20 mouse cellular contexts compared by ENCODE assay signal in the genomic region with DNA sequence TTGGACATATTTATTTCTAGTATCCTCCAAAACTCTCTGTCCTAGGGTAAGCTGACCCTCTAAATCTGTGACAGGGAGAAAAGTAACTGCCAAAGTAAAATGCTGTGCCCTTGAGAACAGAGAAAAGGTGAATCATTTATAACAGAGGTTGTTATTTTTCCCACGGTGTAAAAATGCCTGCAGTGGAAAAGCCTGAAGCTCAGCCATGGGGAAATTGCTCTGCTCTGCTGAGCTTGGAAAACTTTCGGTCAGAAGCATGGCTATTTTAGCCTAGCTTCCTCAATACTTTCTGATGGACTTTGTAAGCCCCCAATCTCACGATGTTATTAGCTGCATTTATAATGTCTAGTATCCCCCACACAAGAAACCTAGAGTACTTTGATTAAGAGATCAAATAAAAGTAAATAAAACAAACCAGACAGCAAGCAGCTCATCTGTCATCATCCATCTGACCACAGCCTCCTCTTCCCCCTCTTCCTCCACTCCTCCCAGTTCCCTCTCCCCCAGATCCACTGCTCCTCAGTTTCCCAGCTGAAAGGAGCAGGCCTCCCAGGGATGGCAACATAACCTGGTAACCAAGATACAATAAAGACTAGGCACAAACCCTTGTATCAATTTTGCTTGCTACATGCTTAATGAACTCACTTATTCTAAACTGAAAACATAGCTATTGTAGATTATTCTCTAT.
DNase-seq lines count a peak whose midpoint lies in the region; ATAC-seq lines count a peak whose summit lies in the region.
"Had no signal": no experiment of that assay in that cellular context is flagged by ENCODE, and none has a peak within 500 bp of the region (broad histone marks: within the 10 kb centered on the region; RNA-seq: fewer than 3 reads in every experiment).

No protein-coding gene starts in this region.

- peak; percentile 66; the same call in 1 of the 2 replicates for ATAC-seq in kidney, embryonic 14.5 days (ENCODE audit: low FRiP score, low TSS enrichment)
- ATAC-seq in kidney, embryonic 16.5 days (ENCODE audit: low FRiP score, low TSS enrichment): peak; percentile 74; the same call in 1 of the 2 replicates
- ATAC-seq: forebrain, embryonic 13.5 days; forebrain, embryonic 15.5 days had no signal

- WGBS in kidney, embryonic 14.5 days: 42% methylated on average over 3 of the region's 3 CpGs
- 49% methylated on average over 3 of the region's 3 CpGs for WGBS in kidney, embryonic 16.5 days

- no peaks in the 10 kb centered on the region for H3K36me3 ChIP-seq in kidney, embryonic 14.5 days (ENCODE audit: control insufficient read depth, insufficient read depth, low read length)
- H3K36me3 ChIP-seq in kidney, embryonic 16.5 days (ENCODE audit: insufficient read depth, low read length): no peaks in the 10 kb centered on the region
- H3K36me3 ChIP-seq: embryonic facial prominence, embryonic 10.5 days; embryonic facial prominence, embryonic 12.5 days; forebrain, embryonic 15.5 days had no signal

- no peaks in the 10 kb centered on the region for H3K27me3 ChIP-seq in kidney, embryonic 14.5 days (ENCODE audit: control insufficient read depth, insufficient read depth, low read length)
- no peaks in the 10 kb centered on the region for H3K27me3 ChIP-seq in kidney, embryonic 16.5 days (ENCODE audit: insufficient read depth, low read length)
- H3K27me3 ChIP-seq: embryonic facial prominence, embryonic 12.5 days; forebrain, embryonic 13.5 days; forebrain, embryonic 15.5 days had no signal

- H3K9me3 ChIP-seq in kidney, embryonic 14.5 days (ENCODE audit: control insufficient read depth, low read length): no peaks in the 10 kb centered on the region
- H3K9me3 ChIP-seq in kidney, embryonic 16.5 days (ENCODE audit: low read length): no peaks in the 10 kb centered on the region
- H3K9me3 ChIP-seq: embryonic facial prominence, embryonic 10.5 days; embryonic facial prominence, embryonic 12.5 days; forebrain, embryonic 13.5 days; forebrain, embryonic 15.5 days had no signal

- DNase-seq in kidney, adult 8-10 months: peak; percentile 1 to 2
- DNase-seq in kidney, postnatal 36 days: no peak
- no peak for DNase-seq in kidney, adult 18-20 months
- no peak for DNase-seq in kidney, adult 11 months
- DNase-seq in kidney, postnatal 14 days: peak; percentile 0
- DNase-seq in cerebellum, adult 18-20 months: no peak
- DNase-seq: adrenal gland, adult 2 months; adrenal gland, postnatal 10 days; adrenal gland, postnatal 25 days; cerebellum, adult 11 months; cerebellum, adult 2 months; cerebellum, adult 9-10 months; cerebellum, postnatal 10 days; cerebellum, postnatal 25 days had no signal

- no peak overlapping the region for H3K4me2 ChIP-seq in kidney, embryonic 14.5 days (replicated peaks; ENCODE audit: low read depth, low read length)
- no peak overlapping the region for H3K4me2 ChIP-seq in kidney, embryonic 16.5 days (replicated peaks; ENCODE audit: low read depth, low read length)
- H3K4me2 ChIP-seq: embryonic facial prominence, embryonic 12.5 days; forebrain, embryonic 13.5 days; forebrain, embryonic 15.5 days had no signal

- no peak overlapping the region for H3K4me3 ChIP-seq in kidney, embryonic 14.5 days (ENCODE audit: low read length)
- H3K4me3 ChIP-seq in kidney, embryonic 16.5 days (ENCODE audit: low read length): no peak overlapping the region
- H3K4me3 ChIP-seq: embryonic facial prominence, embryonic 10.5 days; embryonic facial prominence, embryonic 12.5 days; forebrain, embryonic 13.5 days; forebrain, embryonic 15.5 days had no signal

- H3K27ac ChIP-seq in kidney, embryonic 14.5 days (ENCODE audit: low read depth, low read length): no peak overlapping the region
- no peak overlapping the region for H3K27ac ChIP-seq in kidney, embryonic 16.5 days (ENCODE audit: low read length)
- H3K27ac ChIP-seq: embryonic facial prominence, embryonic 10.5 days; embryonic facial prominence, embryonic 12.5 days; forebrain, embryonic 13.5 days; forebrain, embryonic 15.5 days had no signal

- H3K9ac ChIP-seq in kidney, embryonic 14.5 days (ENCODE audit: low read depth, low read length): no peak overlapping the region
- no peak overlapping the region for H3K9ac ChIP-seq in kidney, embryonic 16.5 days (replicated peaks; ENCODE audit: low read length)
- H3K9ac ChIP-seq: embryonic facial prominence, embryonic 12.5 days; forebrain, embryonic 13.5 days; forebrain, embryonic 15.5 days had no signal

- no peaks in the 10 kb centered on the region for H3K4me1 ChIP-seq in kidney, embryonic 14.5 days (ENCODE audit: control insufficient read depth, insufficient read depth, low read length)
- no peaks in the 10 kb centered on the region for H3K4me1 ChIP-seq in kidney, embryonic 16.5 days (ENCODE audit: insufficient read depth, low read length)
- H3K4me1 ChIP-seq: embryonic facial prominence, embryonic 10.5 days; embryonic facial prominence, embryonic 12.5 days; forebrain, embryonic 13.5 days; forebrain, embryonic 15.5 days had no signal

Comparison
In these comparisons a context has a peak if more than half of its experiments do, and no peak if none do; other contexts are left out.
1. DNase-seq: peak in kidney, adult 8-10 months (2 of 2) and kidney, postnatal 14 days (single experiment); none in kidney, postnatal 36 days (0 of 2), kidney, adult 18-20 months (single experiment), kidney, adult 11 months (single experiment) and cerebellum, adult 18-20 months (0 of 2).